Mouse (Mus musculus) embryonic facial prominence, embryonic 11.5 days (tissue): ENCODE measurements around the gene Thada. TPM values are rescaled to one million over a fixed set of nuclear protein-coding genes. Genes with fewer than 3 reads are reported as not detected.

Experiments
- polyA plus RNA-seq: library from polyadenylated mRNA; unstranded; fragments of >200 nt; fragmentation: Nextera tagmentation; extraction: Ambion mirVana; gene quantifications from 2 replicates; pipeline ENCODE4 v1.2.1, GENCODE M21; 2014

Thada gene
- polyA plus RNA-seq, 1 experiment from 2014 or later: 8.2 TPM

Other genes starting within 250 kb of the Thada start
- gene Plekhh2, start 45.7 kb upstream of the Thada start, polyA plus RNA-seq: 5.1 and 5.6 TPM in 2 replicates
- gene Dync2li1, start 160.3 kb upstream of the Thada start, polyA plus RNA-seq: 46.2 and 48.0 TPM in 2 replicates
- 0.06 and 0.27 TPM in 2 replicates for gene Abcg8, start 210.1 kb upstream of the Thada start, polyA plus RNA-seq
- 2.5 and 2.6 TPM in 2 replicates for gene Abcg5, start 216.8 kb upstream of the Thada start, polyA plus RNA-seq